Mouse (Mus musculus) hindbrain, embryonic 15.5 days (tissue): ENCODE data around the gene Slc25a31. TPM values are rescaled to one million over a fixed set of nuclear protein-coding genes. Genes with fewer than 3 reads are reported as not detected.
A peak's percentile ranks its signal among the peaks of the same experiment; 100 is the strongest.

Experiments used
- ATAC-seq: fragments of 200-750 bp; cut with Nextera tagmentation; 2 replicates; pipeline ENCODE4 v1.8.0; 2017; ENCODE audit warnings: low read depth, moderate number of reproducible peaks, moderate TSS enrichment; ENCODE audit not compliant: low FRiP score
- H3K27ac ChIP-seq: fragments of 300-500 bp; sonication (generic); replicated peaks from 2 replicates; pipeline ENCODE4 v1.5.1; 2015; ENCODE audit warnings: mild to moderate bottlenecking, inconsistent platforms
- H3K27me3 ChIP-seq: fragments of 300-500 bp; sonication (generic); 2 replicates; pipeline ENCODE4 v1.6.1; 2015; ENCODE audit warnings: control low read depth, inconsistent platforms
- H3K36me3 ChIP-seq: fragments of 300-500 bp; sonication (generic); 2 replicates; pipeline ENCODE4 v1.6.1; 2015; ENCODE audit warnings: control low read depth, inconsistent platforms
- H3K4me1 ChIP-seq: fragments of 300-500 bp; sonication (generic); replicated peaks from 2 replicates; pipeline ENCODE4 v1.6.1; 2015; ENCODE audit warnings: control low read depth, inconsistent platforms
- H3K4me2 ChIP-seq: fragments of 300-500 bp; sonication (generic); 2 replicates; pipeline ENCODE4 v1.6.1; 2015; ENCODE audit warnings: moderate library complexity, mild to moderate bottlenecking, inconsistent platforms
- H3K4me3 ChIP-seq: fragments of 300-500 bp; sonication (generic); 2 replicates; pipeline ENCODE4 v1.5.1; 2015; ENCODE audit warnings: mild to moderate bottlenecking, inconsistent platforms
- H3K9ac ChIP-seq: fragments of 300-500 bp; sonication (generic); 2 replicates; pipeline ENCODE4 v1.6.1; 2015; ENCODE audit warnings: inconsistent platforms
- H3K9me3 ChIP-seq: fragments of 300-500 bp; sonication (generic); 2 replicates; pipeline ENCODE4 v1.6.1; 2016; ENCODE audit warnings: control low read depth, inconsistent platforms
- WGBS: fragments of 180-500 bp; shearing (Covaris S2); methylation state at CpG from one replicate; pipeline ENCODE4 v1.1.7; 2015; 5-methylcytosine and 5-hydroxymethylcytosine counted together
- polyA plus RNA-seq: library from polyadenylated mRNA; unstranded; fragments of >200 nt; fragmentation: Nextera tagmentation; extraction: Ambion mirVana; gene quantifications from 2 replicates; pipeline ENCODE4 v1.2.1, GENCODE M21; 2015

Slc25a31 gene
- polyA plus RNA-seq, 1 experiment from 2014 or later: 0.58 TPM

GRCm38 (mm10) chr3:40686836-40687235 lies 21.8 kb upstream of the Slc25a31 start:
- no peak overlapping the region; the same call in 1 of the 2 replicates for H3K4me2 ChIP-seq
- peak; percentile 78 for ATAC-seq
- WGBS: 12% methylated on average over 9 of the region's 9 CpGs

GRCm38 (mm10) chr3:40687588-40687987 lies 21.1 kb upstream of the Slc25a31 start:
- H3K27me3 ChIP-seq: no peaks in the 10 kb centered on the region
- no peaks in the 10 kb centered on the region for H3K36me3 ChIP-seq
- H3K4me1 ChIP-seq: peaks cover 8% of the 10 kb centered on the region
- H3K4me2 ChIP-seq: no peak overlapping the region
- no peak overlapping the region for H3K27ac ChIP-seq
- WGBS: 51% methylated on average over 3 of the region's 3 CpGs
- H3K9ac ChIP-seq: no peak overlapping the region
- no peaks in the 10 kb centered on the region for H3K9me3 ChIP-seq
- H3K4me3 ChIP-seq: no peak overlapping the region
- no peak for ATAC-seq

More at GRCm38 (mm10) chr3:40686836-40687235, 21.8 kb upstream of the Slc25a31 start:
- peaks cover 10% of the 10 kb centered on the region for H3K4me1 ChIP-seq
- no peaks in the 10 kb centered on the region for H3K27me3 ChIP-seq
- H3K4me3 ChIP-seq: no peak overlapping the region
- no peaks in the 10 kb centered on the region for H3K9me3 ChIP-seq
- no peaks in the 10 kb centered on the region for H3K36me3 ChIP-seq
- H3K9ac ChIP-seq: no peak overlapping the region
- H3K27ac ChIP-seq: no peak overlapping the region

- Histone ChIP-seq H3K9ac (no peak overlapping the region), H3K4me1 (peaks cover 4% of the 10 kb centered on the region), H3K4me3 (no peak overlapping the region), H3K9me3 (no peaks in the 10 kb centered on the region), H3K27ac (no peak overlapping the region), H3K27me3 (no peaks in the 10 kb centered on the region), H3K36me3 (peaks cover 5% of the 10 kb centered on the region; the same call in 1 of the 2 replicates), H3K4me2 (no peak overlapping the region)
- ATAC-seq: no peak
- WGBS: 71% methylated on average over 6 of the region's 6 CpGs
Measured at GRCm38 (mm10) chr3:40691566-40691965, 17.1 kb upstream of the Slc25a31 start.

GRCm38 (mm10) chr3:40693435-40693834 lies 15.2 kb upstream of the Slc25a31 start:
- no peak overlapping the region for H3K4me2 ChIP-seq
- 88% methylated on average over 10 of the region's 10 CpGs for WGBS
- H3K4me3 ChIP-seq: no peak overlapping the region
- H3K9ac ChIP-seq: no peak overlapping the region
- ATAC-seq: no peak
- no peaks in the 10 kb centered on the region for H3K27me3 ChIP-seq
- no peaks in the 10 kb centered on the region for H3K9me3 ChIP-seq
- peaks cover 12% of the 10 kb centered on the region for H3K36me3 ChIP-seq
- H3K4me1 ChIP-seq: no peaks in the 10 kb centered on the region
- H3K27ac ChIP-seq: no peak overlapping the region

- H3K27ac ChIP-seq: no peak overlapping the region
- ATAC-seq: no peak
- H3K27me3 ChIP-seq: no peaks in the 10 kb centered on the region
- H3K9ac ChIP-seq: no peak overlapping the region
- H3K9me3 ChIP-seq: no peaks in the 10 kb centered on the region
- 92% methylated on average over 7 of the region's 7 CpGs for WGBS
- peaks cover 12% of the 10 kb centered on the region for H3K36me3 ChIP-seq
- H3K4me3 ChIP-seq: no peak overlapping the region
- H3K4me2 ChIP-seq: no peak overlapping the region
- no peaks in the 10 kb centered on the region for H3K4me1 ChIP-seq
Measured at GRCm38 (mm10) chr3:40693960-40694359, 14.7 kb upstream of the Slc25a31 start.

- no peak overlapping the region for H3K27ac ChIP-seq
- H3K27me3 ChIP-seq: no peaks in the 10 kb centered on the region
- H3K9ac ChIP-seq: no peak overlapping the region
- no peaks in the 10 kb centered on the region for H3K4me1 ChIP-seq
- no peak for ATAC-seq
- H3K4me2 ChIP-seq: no peak overlapping the region
- peaks cover 12% of the 10 kb centered on the region for H3K36me3 ChIP-seq
- H3K9me3 ChIP-seq: no peaks in the 10 kb centered on the region
- no peak overlapping the region for H3K4me3 ChIP-seq
- 52% methylated on average over 2 of the region's 2 CpGs for WGBS
Measured at GRCm38 (mm10) chr3:40694438-40694837, 14.2 kb upstream of the Slc25a31 start.

GRCm38 (mm10) chr3:40695162-40695561 lies 13.5 kb upstream of the Slc25a31 start:
- no peak overlapping the region for H3K4me2 ChIP-seq
- H3K9me3 ChIP-seq: no peaks in the 10 kb centered on the region
- no peak for ATAC-seq
- no peak overlapping the region for H3K4me3 ChIP-seq
- no peaks in the 10 kb centered on the region for H3K4me1 ChIP-seq
- peaks cover 12% of the 10 kb centered on the region for H3K36me3 ChIP-seq
- H3K27me3 ChIP-seq: no peaks in the 10 kb centered on the region
- WGBS: 97% methylated on average over 2 of the region's 2 CpGs
- no peak overlapping the region for H3K27ac ChIP-seq
- no peak overlapping the region for H3K9ac ChIP-seq

- no peaks in the 10 kb centered on the region for H3K4me1 ChIP-seq
- no peak overlapping the region for H3K9ac ChIP-seq
- no peaks in the 10 kb centered on the region for H3K9me3 ChIP-seq
- no peaks in the 10 kb centered on the region for H3K27me3 ChIP-seq
- peaks cover 12% of the 10 kb centered on the region for H3K36me3 ChIP-seq
- no peak overlapping the region for H3K4me2 ChIP-seq
- no peak overlapping the region for H3K27ac ChIP-seq
- no peak overlapping the region for H3K4me3 ChIP-seq
- 87% methylated on average over 3 of the region's 3 CpGs for WGBS
- ATAC-seq: no peak
Measured at GRCm38 (mm10) chr3:40698834-40699233, 9.8 kb upstream of the Slc25a31 start.

- Histone ChIP-seq H3K4me2 (no peak overlapping the region), H3K4me3 (no peak overlapping the region), H3K9ac (no peak overlapping the region), H3K4me1 (no peaks in the 10 kb centered on the region), H3K9me3 (no peaks in the 10 kb centered on the region), H3K27ac (no peak overlapping the region), H3K27me3 (no peaks in the 10 kb centered on the region), H3K36me3 (no peaks in the 10 kb centered on the region)
- ATAC-seq: no peak
- 81% methylated on average over 5 of the region's 5 CpGs for WGBS
Measured at GRCm38 (mm10) chr3:40704816-40705430, 3.7 kb upstream of the Slc25a31 start.

GRCm38 (mm10) chr3:40716056-40716455 lies 7.4 kb downstream of the Slc25a31 start:
- ATAC-seq: no peak

GRCm38 (mm10) chr3:40719022-40719421 lies 10.4 kb downstream of the Slc25a31 start:
- no peak overlapping the region for H3K4me3 ChIP-seq
- no peak for ATAC-seq
- H3K36me3 ChIP-seq: no peaks in the 10 kb centered on the region
- no peaks in the 10 kb centered on the region for H3K27me3 ChIP-seq
- no peak overlapping the region for H3K27ac ChIP-seq
- H3K4me2 ChIP-seq: no peak overlapping the region
- no peaks in the 10 kb centered on the region for H3K4me1 ChIP-seq
- no peaks in the 10 kb centered on the region for H3K9me3 ChIP-seq
- no peak overlapping the region for H3K9ac ChIP-seq
- WGBS: 85% methylated on average over 3 of the region's 3 CpGs

More at GRCm38 (mm10) chr3:40716056-40716455, 7.4 kb downstream of the Slc25a31 start:
- no peaks in the 10 kb centered on the region for H3K4me1 ChIP-seq
- H3K27me3 ChIP-seq: no peaks in the 10 kb centered on the region
- H3K36me3 ChIP-seq: no peaks in the 10 kb centered on the region
- 57% methylated on average over 1 of the region's 1 CpGs for WGBS
- no peaks in the 10 kb centered on the region for H3K9me3 ChIP-seq
- no peak overlapping the region for H3K27ac ChIP-seq
- H3K4me3 ChIP-seq: no peak overlapping the region
- H3K9ac ChIP-seq: no peak overlapping the region
- H3K4me2 ChIP-seq: no peak overlapping the region

- H3K9me3 ChIP-seq: no peaks in the 10 kb centered on the region
- WGBS: 89% methylated on average over 6 of the region's 6 CpGs
- no peak overlapping the region for H3K4me3 ChIP-seq
- no peaks in the 10 kb centered on the region for H3K4me1 ChIP-seq
- 0 out of 2 replicates have a peak, but pooled peaks cover 2% of the 10 kb centered on the region for H3K27me3 ChIP-seq
- H3K36me3 ChIP-seq: no peaks in the 10 kb centered on the region
- no peak overlapping the region for H3K27ac ChIP-seq
- no peak overlapping the region for H3K4me2 ChIP-seq
- no peak for ATAC-seq
- H3K9ac ChIP-seq: no peak overlapping the region
Measured at GRCm38 (mm10) chr3:40738381-40738912, 29.8 kb downstream of the Slc25a31 start.
